Mouse (Mus musculus) kidney, postnatal 4 days (tissue): ENCODE data around the gene Shmt2.
A peak's percentile ranks its signal among the peaks of the same experiment; 100 is the strongest.

Source experiments
- DNase-seq, 2 experiments: peaks; one replicate each; pipeline ENCODE4 v3.0.0; 2021; ENCODE audit warnings: mixed read lengths in 2 of 2

Gene Shmt2

GRCm38 (mm10) chr10:127522088-127522581, at the start of gene Shmt2:
Gene Shmt2, minus strand, starts transcription at chr10:127522444.
- DNase-seq = peak; percentile 86 to 91

- peak in 1 of 2 experiments; percentile 38 for DNase-seq
These were observed 48.8 kb upstream of the Shmt2 start for GRCm38 (mm10) chr10:127570937-127571641.

- no peak for DNase-seq
These were observed 48.1 kb upstream of the Shmt2 start for GRCm38 (mm10) chr10:127570384-127570783.

GRCm38 (mm10) chr10:127569450-127569849, 47.2 kb upstream of the Shmt2 start:
- DNase-seq = peak; percentile 83 to 89

- no peak for DNase-seq
These were observed 44.5 kb upstream of the Shmt2 start for GRCm38 (mm10) chr10:127566553-127567326.

GRCm38 (mm10) chr10:127564301-127564700, 42.1 kb upstream of the Shmt2 start:
- DNase-seq = peak; percentile 65 to 78

GRCm38 (mm10) chr10:127563840-127564239, 41.6 kb upstream of the Shmt2 start:
- peak; percentile 29 to 49 for DNase-seq

- DNase-seq = no peak
These were observed 38.9 kb upstream of the Shmt2 start for GRCm38 (mm10) chr10:127561145-127561544.

- peak; percentile 43 to 46 for DNase-seq
These were observed 35.2 kb upstream of the Shmt2 start for GRCm38 (mm10) chr10:127557397-127557796.

GRCm38 (mm10) chr10:127555703-127556102, 33.5 kb upstream of the Shmt2 start:
- peak; percentile 54 to 62 for DNase-seq

GRCm38 (mm10) chr10:127549892-127550291, 27.6 kb upstream of the Shmt2 start:
- DNase-seq = no peak

- DNase-seq = no peak
These were observed 26.0 kb upstream of the Shmt2 start for GRCm38 (mm10) chr10:127548236-127548635.

- DNase-seq = no peak
These were observed 24.3 kb upstream of the Shmt2 start for GRCm38 (mm10) chr10:127546505-127546904.

GRCm38 (mm10) chr10:127544375-127544774, 22.1 kb upstream of the Shmt2 start:
- DNase-seq = no peak

GRCm38 (mm10) chr10:127543916-127544315, 21.7 kb upstream of the Shmt2 start:
- DNase-seq = no peak

GRCm38 (mm10) chr10:127542720-127543119, 20.5 kb upstream of the Shmt2 start:
- no peak for DNase-seq

- peak; percentile 36 to 55 for DNase-seq
These were observed 19.8 kb upstream of the Shmt2 start for GRCm38 (mm10) chr10:127542084-127542483.

GRCm38 (mm10) chr10:127541510-127541909, 19.3 kb upstream of the Shmt2 start:
- DNase-seq = no peak

- DNase-seq = peak; percentile 91 to 93
These were observed 15.8 kb upstream of the Shmt2 start for GRCm38 (mm10) chr10:127537854-127538583.

GRCm38 (mm10) chr10:127536586-127537314, 14.5 kb upstream of the Shmt2 start:
- peak; percentile 70 to 78 for DNase-seq

- no peak for DNase-seq
These were observed 12.7 kb upstream of the Shmt2 start for GRCm38 (mm10) chr10:127534929-127535384.
